Mouse (Mus musculus) erythroid progenitor cell, adult 5-6 weeks (primary cell): ENCODE measurements around the gene Ppp1r37. TPM values are rescaled to one million over a fixed set of nuclear protein-coding genes. Genes with fewer than 3 reads are reported as not detected.

Source experiments
- ATAC-seq: replicated peaks from 2 replicates; pipeline ENCODE4 v1.8.0; 2016; ENCODE audit warnings: moderate number of reproducible peaks, mild to moderate bottlenecking, moderate TSS enrichment, inconsistent platforms; ENCODE audit not compliant: poor library complexity, low FRiP score, severe bottlenecking
- total RNA-seq, 2 experiments: library from RNA; stranded (forward) in 1 of 2; stranded (reverse) in 1 of 2; fragments of 150-400 nt in 1 of 2; fragments of 186-747, 209-891 nt in 1 of 2; gene quantifications; 2 replicates each; pipeline versions ENCODE4 v1.2.3 to v1.2.4; 2015 to 2017; ENCODE audit warnings: low replicate concordance in 2 of 2

The Ppp1r37 gene
- total RNA-seq, 2 experiments from 2014 or later = 51.1 to 54.5 TPM

DNA sequence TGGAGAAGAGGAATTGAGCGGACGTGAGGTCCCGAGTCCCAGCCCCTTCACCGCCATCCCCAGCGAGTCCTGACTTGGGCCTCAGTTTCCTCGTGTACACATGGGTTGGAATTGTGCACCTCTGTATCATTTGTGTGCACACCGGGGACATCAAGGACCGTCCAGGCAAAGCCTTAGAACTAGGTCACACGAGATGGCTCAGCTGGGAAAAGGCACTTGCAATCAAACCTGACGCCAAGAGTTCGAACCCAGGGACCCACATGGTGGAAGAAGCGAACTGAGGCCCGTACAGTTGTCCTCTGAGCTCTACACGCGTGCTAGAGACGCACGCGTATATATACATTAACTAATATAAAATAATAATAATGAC is 55.3 kb downstream of the Ppp1r37 start:
- ATAC-seq = no peak

DNA sequence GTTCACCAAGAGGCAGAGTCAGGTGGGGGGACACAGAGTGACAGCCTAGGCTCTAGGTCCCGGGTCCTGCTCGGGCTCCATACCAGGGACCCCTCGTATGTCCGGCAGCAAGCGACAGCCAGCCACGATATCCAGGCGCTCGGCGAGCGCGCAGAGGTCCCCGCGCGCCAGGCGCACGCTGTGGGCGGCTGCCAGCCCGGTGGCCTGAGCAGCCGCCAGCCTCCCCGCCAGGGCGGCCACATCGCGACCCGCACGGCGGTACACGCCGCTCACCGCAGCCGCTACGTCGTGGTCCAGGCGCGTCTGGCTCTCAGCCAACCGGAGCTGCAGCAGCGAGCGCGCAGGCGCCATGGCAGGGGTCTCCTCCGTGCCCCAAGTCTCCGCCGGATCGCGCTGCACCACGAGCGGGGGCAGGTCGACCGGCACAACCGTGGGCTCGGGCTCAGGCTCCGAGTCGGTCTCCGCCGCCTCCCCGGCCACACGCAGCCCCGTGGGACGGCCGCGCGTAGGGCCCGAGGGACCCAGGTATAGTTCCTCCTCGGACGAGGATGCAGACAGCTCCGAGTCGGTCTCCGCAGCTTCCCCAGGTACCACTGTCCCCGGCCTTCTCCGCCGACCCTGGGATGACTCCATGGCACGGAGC is 55.8 kb downstream of the Ppp1r37 start:
- ATAC-seq = no peak

DNA sequence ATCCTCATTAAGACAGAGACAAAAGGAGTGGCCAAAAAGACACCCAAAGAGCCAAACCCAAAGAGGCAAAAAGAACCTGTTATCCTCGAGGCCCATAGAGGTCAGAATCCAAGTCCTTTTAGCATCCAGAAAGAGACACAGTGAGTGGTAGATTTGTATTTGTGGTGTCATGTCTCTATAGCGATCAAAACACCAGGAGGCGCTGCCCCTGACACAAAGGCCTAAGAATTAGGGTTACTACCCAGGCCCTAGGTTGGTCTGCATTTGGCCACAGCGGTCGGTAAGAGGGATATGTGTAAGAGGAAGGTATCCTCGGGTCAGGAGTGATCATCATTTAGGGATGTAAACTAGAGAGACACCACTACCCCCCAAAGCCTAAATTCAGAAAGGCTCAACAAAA is 56.5 kb downstream of the Ppp1r37 start:
- no peak for ATAC-seq

DNA sequence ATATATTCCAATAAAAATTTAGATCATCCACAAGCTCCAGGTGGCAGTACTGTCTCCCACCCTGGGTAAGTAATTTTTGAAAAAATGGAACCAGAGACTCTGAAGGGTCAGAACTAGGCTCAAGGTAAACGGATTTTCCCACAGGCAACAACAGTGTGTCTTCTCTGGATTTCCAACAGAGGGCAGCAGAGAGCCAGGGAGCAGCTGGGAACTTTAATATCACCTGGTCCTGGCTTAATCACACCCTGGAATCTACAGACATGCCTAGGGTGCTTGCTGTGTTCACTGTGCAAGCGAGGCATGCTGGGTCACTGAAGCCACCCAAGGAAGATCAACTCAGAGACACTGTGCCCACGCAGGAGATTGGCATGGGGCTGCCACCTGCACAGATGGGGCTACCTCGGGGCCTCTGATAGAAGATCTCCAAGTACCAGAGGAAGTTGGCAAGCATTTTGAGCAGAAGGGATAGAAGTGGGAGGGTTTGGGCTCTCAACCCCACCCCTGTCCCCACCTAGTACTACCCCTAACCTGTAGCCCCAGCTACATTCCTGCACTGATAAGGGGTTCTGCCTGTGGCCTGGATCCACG is 59.3 kb downstream of the Ppp1r37 start:
- 0 out of 2 replicates have a peak, but pooled peaks have one; percentile 36 for ATAC-seq

DNA sequence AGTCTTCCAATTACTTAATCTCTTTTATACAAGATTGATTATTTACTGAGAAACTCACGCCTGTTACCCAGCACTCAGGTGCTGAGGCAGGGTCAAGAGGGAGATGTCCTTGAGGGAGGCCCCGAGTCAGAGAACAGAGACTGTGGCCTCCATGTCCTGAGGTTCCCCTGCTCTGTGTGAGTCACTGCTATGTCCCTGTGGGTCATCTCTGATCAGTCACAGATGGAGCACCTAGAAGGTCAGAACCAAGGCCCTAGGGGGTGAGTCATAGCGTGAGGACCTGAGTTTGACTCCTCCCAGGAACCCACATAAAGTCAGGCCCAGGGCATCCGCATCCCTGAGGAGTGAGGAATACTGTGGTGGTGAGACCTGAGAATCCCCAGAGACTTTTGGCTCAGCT is 61.2 kb downstream of the Ppp1r37 start:
- no peak for ATAC-seq

DNA sequence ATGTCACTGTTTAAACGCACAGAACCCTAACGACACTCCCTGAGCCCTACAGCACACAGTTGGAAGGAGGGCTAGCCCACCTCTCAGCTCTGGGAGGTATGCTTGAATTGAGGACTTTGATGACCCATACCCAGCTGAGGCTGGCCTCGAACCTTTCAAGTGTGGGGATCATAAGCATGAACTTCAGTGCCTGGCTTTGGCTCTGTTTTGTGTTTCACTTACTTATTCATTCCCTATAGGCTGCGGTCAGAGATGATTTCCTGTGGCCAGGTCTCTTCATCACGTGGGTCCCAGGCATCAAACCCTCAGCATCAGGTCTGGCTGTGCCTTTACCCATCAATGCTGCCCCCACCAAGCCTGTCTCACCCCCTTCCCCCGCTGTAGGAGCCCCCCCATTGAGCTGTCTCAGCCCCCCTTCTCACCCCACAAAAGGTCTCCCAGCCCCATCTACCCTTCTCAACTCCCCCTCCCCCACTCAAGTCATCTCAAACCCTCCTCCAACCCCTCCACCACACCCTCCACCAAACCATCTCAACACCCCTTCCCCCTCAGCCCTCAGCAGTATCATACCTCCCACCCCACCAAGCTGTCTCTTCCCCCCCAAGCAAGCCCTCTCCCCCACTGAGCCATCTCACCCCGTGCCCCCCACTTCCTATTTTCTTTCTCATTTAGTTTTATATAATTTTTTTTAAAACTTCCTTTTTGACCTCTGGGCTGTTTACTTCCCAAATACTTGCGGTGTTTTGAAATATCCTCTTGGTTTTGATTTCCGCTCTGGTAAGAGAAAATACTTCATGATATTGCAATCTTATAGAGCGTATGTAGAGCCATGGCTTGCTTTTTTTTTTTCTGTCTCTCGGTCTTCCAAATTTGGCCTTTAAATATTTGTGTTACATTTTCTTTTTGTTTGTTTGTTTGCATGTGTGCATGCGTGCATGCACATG is 62.2 kb downstream of the Ppp1r37 start:
- ATAC-seq = no peak

DNA sequence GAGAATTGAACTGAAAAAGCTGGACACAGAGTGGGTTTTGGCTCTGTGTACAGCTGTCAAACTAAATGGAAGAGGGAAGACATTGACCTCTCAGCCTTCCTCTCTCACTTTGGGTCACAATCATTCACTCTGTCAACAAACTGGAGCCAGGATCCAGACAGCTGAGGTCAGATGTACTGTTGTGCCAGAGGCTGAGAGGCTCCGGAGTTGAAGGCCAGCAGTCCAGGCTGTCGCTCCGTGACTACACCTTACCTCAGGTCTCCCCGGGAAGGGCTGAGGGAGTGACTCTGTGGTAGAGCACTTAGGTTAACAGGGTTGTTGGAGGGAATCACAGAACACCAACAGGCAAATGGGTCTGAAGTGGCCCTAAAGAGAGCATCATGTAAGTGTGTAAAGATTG is 64.5 kb downstream of the Ppp1r37 start:
- ATAC-seq = no peak

DNA sequence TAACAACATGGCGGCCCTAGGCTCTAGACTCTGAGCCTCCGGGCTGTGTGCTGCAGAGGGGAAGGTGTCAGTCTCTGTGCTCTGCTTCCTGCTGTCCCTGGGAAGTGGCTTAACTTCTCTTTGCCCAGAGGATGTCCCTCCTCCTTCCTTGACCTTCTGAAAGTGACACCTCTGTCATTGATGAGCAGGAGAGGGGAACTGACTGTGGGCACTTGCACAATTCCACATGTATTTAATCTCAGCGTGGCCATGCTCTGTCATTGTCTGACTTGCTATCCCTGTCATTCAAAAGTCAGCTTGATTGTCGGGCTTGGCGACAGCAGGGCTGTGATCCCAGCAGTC is 66.7 kb downstream of the Ppp1r37 start:
- ATAC-seq = no peak

DNA sequence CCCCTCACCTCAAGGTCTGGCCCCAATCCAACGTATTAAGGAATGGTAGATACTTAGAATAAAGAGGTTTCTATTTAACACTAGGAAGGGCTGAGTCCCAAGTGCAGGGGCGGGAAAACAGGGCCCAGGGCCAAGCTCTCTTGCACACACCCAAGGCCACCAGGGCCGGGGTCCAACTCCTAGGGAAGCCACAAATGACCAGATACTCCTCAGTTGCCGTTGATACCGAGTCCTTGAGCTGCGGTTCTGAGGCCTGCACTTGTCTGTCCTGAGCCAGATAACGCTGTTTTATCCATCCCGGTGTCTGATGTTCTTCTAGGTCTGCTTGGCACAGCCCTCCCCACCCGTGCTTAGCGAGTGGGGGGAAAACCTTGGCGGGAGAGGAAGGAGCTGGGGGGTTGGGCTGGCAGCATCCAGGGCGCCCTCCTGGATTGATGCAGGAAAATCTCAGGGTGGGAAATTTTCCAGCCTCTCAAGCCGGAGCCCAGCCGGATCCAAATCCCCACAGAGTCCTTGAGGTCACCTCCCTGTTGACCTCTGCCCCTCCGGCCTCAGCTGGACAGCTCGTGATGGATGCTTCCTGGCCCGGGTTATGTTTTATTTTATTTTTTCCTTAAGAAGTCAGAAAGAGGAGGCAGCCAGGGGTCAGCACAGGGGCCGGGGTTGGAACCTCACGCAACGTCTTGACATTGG is 67.2 kb downstream of the Ppp1r37 start:
- ATAC-seq = no peak

DNA sequence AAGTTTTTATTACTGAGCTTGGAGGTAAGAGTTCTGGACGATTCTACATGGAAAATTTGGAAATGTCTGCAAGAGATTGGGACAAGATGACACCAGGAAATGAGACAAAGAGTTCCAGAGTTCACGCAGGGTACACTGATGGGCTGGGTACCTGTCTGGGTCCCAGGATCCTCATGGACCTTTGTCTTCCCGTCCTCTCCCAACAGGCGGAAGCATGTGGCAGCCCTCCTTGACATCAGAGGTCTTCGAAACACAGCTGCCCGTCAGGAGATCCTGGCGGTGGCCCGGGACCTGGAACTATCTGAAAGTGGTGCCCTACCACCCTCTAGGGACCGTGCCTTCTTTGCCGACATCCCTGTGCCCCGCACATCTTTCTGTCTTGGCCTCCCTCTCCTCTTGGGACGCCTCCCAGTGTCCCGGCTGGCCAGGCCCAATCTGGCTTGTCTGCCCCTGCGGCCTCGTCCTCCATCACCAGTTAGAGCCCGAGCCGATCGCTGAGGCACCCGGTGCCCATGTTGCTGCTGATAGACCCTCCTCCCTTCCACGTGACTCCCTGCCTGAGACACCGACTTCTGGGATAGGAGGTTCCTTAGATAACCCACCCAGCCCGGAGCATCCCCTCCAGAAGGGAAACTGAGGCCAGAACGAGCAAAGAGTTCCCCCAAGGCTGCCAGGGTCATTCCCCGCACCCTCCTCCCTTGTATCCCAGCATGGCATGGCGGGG is 68.0 kb downstream of the Ppp1r37 start:
- no peak for ATAC-seq

DNA sequence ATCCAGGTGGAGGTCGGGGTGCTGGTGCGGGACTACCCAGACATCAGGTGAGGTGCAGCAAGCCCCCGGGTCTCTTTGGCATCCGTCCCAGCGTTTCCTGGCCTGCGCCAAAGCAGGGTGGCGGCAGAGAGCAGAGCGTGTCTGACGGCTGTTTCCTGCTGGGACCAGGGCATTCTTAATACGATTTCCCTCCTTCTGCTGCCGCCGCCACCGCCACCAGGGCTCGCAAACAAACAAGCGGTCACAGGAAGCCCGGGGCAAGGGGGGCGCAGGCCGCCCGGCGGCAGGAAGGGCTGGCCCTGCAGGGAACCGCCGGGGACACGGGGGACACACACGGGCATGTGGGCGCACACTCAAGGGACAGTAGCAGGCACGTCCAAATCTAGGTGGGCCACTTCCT is 71.1 kb downstream of the Ppp1r37 start:
- no peak for ATAC-seq

DNA sequence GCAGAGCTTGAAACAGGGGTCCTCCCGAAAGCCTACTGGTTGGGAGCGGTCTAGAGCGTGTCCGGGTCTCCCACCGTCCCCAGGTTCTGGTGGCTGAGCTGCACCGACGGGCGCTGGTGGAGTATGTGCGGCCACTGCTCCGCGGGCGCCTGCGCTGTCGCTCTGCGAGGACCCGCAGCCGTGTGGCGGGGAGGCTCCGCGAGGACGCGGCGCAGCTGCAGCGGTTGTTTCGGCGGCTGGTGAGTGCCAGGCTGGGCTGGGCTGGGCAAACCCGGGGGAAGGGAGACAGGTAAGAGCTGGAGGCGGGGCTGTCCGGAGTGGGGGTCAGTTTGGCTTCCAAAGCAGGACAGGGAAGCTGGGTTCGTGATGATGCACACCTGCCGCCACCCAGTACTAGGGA is 73.4 kb downstream of the Ppp1r37 start:
- no peak for ATAC-seq

DNA sequence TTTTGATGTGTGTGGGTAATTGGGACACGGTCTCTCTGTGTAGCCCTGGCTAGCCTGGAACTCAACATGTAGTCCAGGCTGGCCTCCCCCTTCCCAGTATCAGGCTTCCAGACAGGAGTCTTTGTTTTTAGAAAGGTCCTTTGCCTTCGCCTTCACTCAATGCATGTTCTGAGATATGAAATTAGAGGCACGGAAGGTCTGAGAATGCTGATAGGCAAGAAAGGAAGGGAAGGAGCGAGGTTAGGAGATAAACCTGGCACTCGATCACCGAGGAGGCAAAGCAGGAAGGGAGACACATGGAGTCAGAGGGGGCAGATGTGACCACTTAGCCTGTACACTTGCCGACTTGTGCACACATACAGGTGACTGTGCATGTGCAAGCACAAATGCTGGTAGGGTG is 76.3 kb downstream of the Ppp1r37 start:
- no peak for ATAC-seq

DNA sequence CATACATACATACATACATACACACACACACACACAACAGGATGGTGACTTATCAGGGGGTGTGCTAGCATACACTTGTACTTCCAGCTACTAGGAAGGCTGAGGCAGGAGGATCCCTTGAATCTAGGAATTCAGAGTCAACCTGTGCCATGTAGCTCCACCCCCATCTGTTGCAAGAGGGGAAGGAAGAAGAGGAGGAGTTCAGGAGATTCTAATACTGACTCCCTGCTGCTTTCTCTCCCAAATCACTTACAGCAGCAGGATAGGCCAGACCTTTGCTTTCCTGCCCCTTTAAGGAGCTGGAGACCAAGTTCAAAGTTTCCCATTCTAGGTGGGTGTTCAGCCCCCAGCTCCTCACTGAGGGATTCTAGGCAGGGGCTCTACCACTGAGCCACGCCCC is 77.4 kb downstream of the Ppp1r37 start:
- no peak for ATAC-seq

DNA sequence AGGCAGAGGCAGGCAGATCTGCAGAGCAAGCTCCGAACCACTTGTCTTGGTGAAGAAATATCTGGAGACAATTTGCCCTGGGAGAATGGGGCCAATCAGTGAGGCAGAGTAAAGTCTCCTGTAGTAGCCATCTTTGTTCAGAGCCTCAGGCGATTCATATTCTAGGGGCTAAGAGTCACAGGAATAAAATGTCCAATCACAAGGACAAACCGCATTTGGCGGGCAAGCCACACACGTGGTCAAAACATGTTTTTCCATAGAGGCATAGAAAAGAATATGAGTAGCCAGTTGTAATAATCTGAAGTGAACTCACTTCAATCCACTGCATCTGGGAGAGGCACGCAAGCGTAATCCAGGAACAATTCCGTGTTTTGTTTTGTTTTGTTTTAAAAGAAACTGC is 79.6 kb downstream of the Ppp1r37 start:
- no peak for ATAC-seq

Other genes starting within 250 kb of the Ppp1r37 start
- gene Ercc1, start 218.3 kb downstream of the Ppp1r37 start, total RNA-seq (2015; ENCODE audit: low replicate concordance) = 3.6 and 12.6 TPM in 2 replicates
- gene Ercc1, start 218.3 kb downstream of the Ppp1r37 start, total RNA-seq (2017; ENCODE audit: low replicate concordance) = 1.2 and 1.8 TPM in 2 replicates
- gene Cd3eap, start 203.6 kb downstream of the Ppp1r37 start, total RNA-seq (2015; ENCODE audit: low replicate concordance) = 2.1 and 3.6 TPM in 2 replicates
- gene Cd3eap, start 203.6 kb downstream of the Ppp1r37 start, total RNA-seq (2017; ENCODE audit: low replicate concordance) = 0.45 and 4.0 TPM in 2 replicates
- not detected in 2 replicates for gene Ppp1r13l, start 203.3 kb downstream of the Ppp1r37 start, total RNA-seq (2015; ENCODE audit: low replicate concordance)
- 0.64 and 1.7 TPM in 2 replicates for gene Ppp1r13l, start 203.3 kb downstream of the Ppp1r37 start, total RNA-seq (2017; ENCODE audit: low replicate concordance)
- gene Ercc2, start 181.1 kb downstream of the Ppp1r37 start, total RNA-seq (2015; ENCODE audit: low replicate concordance) = 1.7 and 1.8 TPM in 2 replicates
- gene Ercc2, start 181.1 kb downstream of the Ppp1r37 start, total RNA-seq (2017; ENCODE audit: low replicate concordance) = 5.3 and 11.3 TPM in 2 replicates
- gene Klc3, start 159.0 kb downstream of the Ppp1r37 start, total RNA-seq (2015; ENCODE audit: low replicate concordance) = 2.5 TPM in 1 of 2 replicates, not detected in the other
- not detected in 2 replicates for gene Klc3, start 159.0 kb downstream of the Ppp1r37 start, total RNA-seq (2017; ENCODE audit: low replicate concordance)
- not detected in 2 replicates for gene Ckm, start 158.3 kb downstream of the Ppp1r37 start, total RNA-seq (2015; ENCODE audit: low replicate concordance)
- gene Ckm, start 158.3 kb downstream of the Ppp1r37 start, total RNA-seq (2017; ENCODE audit: low replicate concordance) = not detected in 2 replicates
- 4.3 and 8.8 TPM in 2 replicates for gene Mark4, start 104.3 kb downstream of the Ppp1r37 start, total RNA-seq (2015; ENCODE audit: low replicate concordance)
- 1.1 and 1.2 TPM in 2 replicates for gene Mark4, start 104.3 kb downstream of the Ppp1r37 start, total RNA-seq (2017; ENCODE audit: low replicate concordance)
- not detected in 2 replicates for gene Exoc3l2, start 99.7 kb downstream of the Ppp1r37 start, total RNA-seq (2015; ENCODE audit: low replicate concordance)
- not detected in 2 replicates for gene Exoc3l2, start 99.7 kb downstream of the Ppp1r37 start, total RNA-seq (2017; ENCODE audit: low replicate concordance)
- 2.9 TPM in 2 replicates for gene Bloc1s3, start 54.7 kb downstream of the Ppp1r37 start, total RNA-seq (2015; ENCODE audit: low replicate concordance)
- 0.13 and 0.15 TPM in 2 replicates for gene Bloc1s3, start 54.7 kb downstream of the Ppp1r37 start, total RNA-seq (2017; ENCODE audit: low replicate concordance)
- 12.6 and 31.9 TPM in 2 replicates for gene Trappc6a, start 54.7 kb downstream of the Ppp1r37 start, total RNA-seq (2015; ENCODE audit: low replicate concordance)
- gene Trappc6a, start 54.7 kb downstream of the Ppp1r37 start, total RNA-seq (2017; ENCODE audit: low replicate concordance) = 3.5 and 5.8 TPM in 2 replicates
- not detected in 2 replicates for gene Nkpd1, start 45.2 kb downstream of the Ppp1r37 start, total RNA-seq (2015; ENCODE audit: low replicate concordance)
- gene Nkpd1, start 45.2 kb downstream of the Ppp1r37 start, total RNA-seq (2017; ENCODE audit: low replicate concordance) = not detected in 2 replicates
- not detected in 2 replicates for gene Zfp296, start 14.2 kb upstream of the Ppp1r37 start, total RNA-seq (2015; ENCODE audit: low replicate concordance)
- 1.7 TPM in 1 of 2 replicates, not detected in the other for gene Zfp296, start 14.2 kb upstream of the Ppp1r37 start, total RNA-seq (2017; ENCODE audit: low replicate concordance)
- gene Gemin7, start 14.5 kb upstream of the Ppp1r37 start, total RNA-seq (2015; ENCODE audit: low replicate concordance) = 78.9 and 80.1 TPM in 2 replicates
- gene Gemin7, start 14.5 kb upstream of the Ppp1r37 start, total RNA-seq (2017; ENCODE audit: low replicate concordance) = 19.6 and 26.4 TPM in 2 replicates
- gene Clasrp, start 41.4 kb upstream of the Ppp1r37 start, total RNA-seq (2015; ENCODE audit: low replicate concordance) = 12.3 and 14.3 TPM in 2 replicates
- 19.9 and 45.4 TPM in 2 replicates for gene Clasrp, start 41.4 kb upstream of the Ppp1r37 start, total RNA-seq (2017; ENCODE audit: low replicate concordance)
- gene Relb, start 66.4 kb upstream of the Ppp1r37 start, total RNA-seq (2015; ENCODE audit: low replicate concordance) = 1.7 and 3.2 TPM in 2 replicates
- gene Relb, start 66.4 kb upstream of the Ppp1r37 start, total RNA-seq (2017; ENCODE audit: low replicate concordance) = 4.0 TPM in 1 of 2 replicates, not detected in the other
- gene Clptm1, start 102.0 kb upstream of the Ppp1r37 start, total RNA-seq (2015; ENCODE audit: low replicate concordance) = 34.8 and 90.5 TPM in 2 replicates
- 34.0 and 34.3 TPM in 2 replicates for gene Clptm1, start 102.0 kb upstream of the Ppp1r37 start, total RNA-seq (2017; ENCODE audit: low replicate concordance)
- gene Apoc2, start 114.9 kb upstream of the Ppp1r37 start, total RNA-seq (2015; ENCODE audit: low replicate concordance) = 8.0 and 22.7 TPM in 2 replicates
- not detected in 2 replicates for gene Apoc2, start 114.9 kb upstream of the Ppp1r37 start, total RNA-seq (2017; ENCODE audit: low replicate concordance)
- not detected in 2 replicates for gene Gm44805, start 118.3 kb upstream of the Ppp1r37 start, total RNA-seq (2015; ENCODE audit: low replicate concordance)
- gene Gm44805, start 118.3 kb upstream of the Ppp1r37 start, total RNA-seq (2017; ENCODE audit: low replicate concordance) = not detected in 2 replicates
- gene Apoc4, start 118.4 kb upstream of the Ppp1r37 start, total RNA-seq (2015; ENCODE audit: low replicate concordance) = not detected in 2 replicates
- gene Apoc4, start 118.4 kb upstream of the Ppp1r37 start, total RNA-seq (2017; ENCODE audit: low replicate concordance) = not detected in 2 replicates
- 28.1 TPM in 1 of 2 replicates, not detected in the other for gene Apoc1, start 129.6 kb upstream of the Ppp1r37 start, total RNA-seq (2015; ENCODE audit: low replicate concordance)
- gene Apoc1, start 129.6 kb upstream of the Ppp1r37 start, total RNA-seq (2017; ENCODE audit: low replicate concordance) = not detected in 2 replicates
- 49.9 and 66.0 TPM in 2 replicates for gene Apoe, start 136.1 kb upstream of the Ppp1r37 start, total RNA-seq (2015; ENCODE audit: low replicate concordance)
- 260 and 282 TPM in 2 replicates for gene Apoe, start 136.1 kb upstream of the Ppp1r37 start, total RNA-seq (2017; ENCODE audit: low replicate concordance)
- gene Tomm40, start 152.4 kb upstream of the Ppp1r37 start, total RNA-seq (2015; ENCODE audit: low replicate concordance) = 14.7 and 16.9 TPM in 2 replicates
- gene Tomm40, start 152.4 kb upstream of the Ppp1r37 start, total RNA-seq (2017; ENCODE audit: low replicate concordance) = 8.9 and 10.4 TPM in 2 replicates
- gene Nectin2, start 187.4 kb upstream of the Ppp1r37 start, total RNA-seq (2015; ENCODE audit: low replicate concordance) = not detected in 2 replicates
- gene Nectin2, start 187.4 kb upstream of the Ppp1r37 start, total RNA-seq (2017; ENCODE audit: low replicate concordance) = 0.64 TPM in 1 of 2 replicates, not detected in the other
- not detected in 2 replicates for gene Bcam, start 207.9 kb upstream of the Ppp1r37 start, total RNA-seq (2015; ENCODE audit: low replicate concordance)
- gene Bcam, start 207.9 kb upstream of the Ppp1r37 start, total RNA-seq (2017; ENCODE audit: low replicate concordance) = not detected in 2 replicates
- gene Cblc, start 233.7 kb upstream of the Ppp1r37 start, total RNA-seq (2015; ENCODE audit: low replicate concordance) = not detected in 2 replicates
- gene Cblc, start 233.7 kb upstream of the Ppp1r37 start, total RNA-seq (2017; ENCODE audit: low replicate concordance) = not detected in 2 replicates